Mouse (Mus musculus) CD8-positive naive resting alpha-beta T cell, adult 2 months (primary cell): ENCODE results near the gene Htt.
"Not testable (repeated sequence)": the region's sequence is repeated elsewhere in the genome, so short reads cannot be mapped to it uniquely, and the experiment has no call there.

ENCODE experiments used
- DNase-seq, 2 experiments: peaks; one replicate each; pipeline ENCODE4 v3.0.0; 2022; ENCODE audit warnings: low read depth in 2 of 2, low spot score in 2 of 2

The Htt gene

DNA sequence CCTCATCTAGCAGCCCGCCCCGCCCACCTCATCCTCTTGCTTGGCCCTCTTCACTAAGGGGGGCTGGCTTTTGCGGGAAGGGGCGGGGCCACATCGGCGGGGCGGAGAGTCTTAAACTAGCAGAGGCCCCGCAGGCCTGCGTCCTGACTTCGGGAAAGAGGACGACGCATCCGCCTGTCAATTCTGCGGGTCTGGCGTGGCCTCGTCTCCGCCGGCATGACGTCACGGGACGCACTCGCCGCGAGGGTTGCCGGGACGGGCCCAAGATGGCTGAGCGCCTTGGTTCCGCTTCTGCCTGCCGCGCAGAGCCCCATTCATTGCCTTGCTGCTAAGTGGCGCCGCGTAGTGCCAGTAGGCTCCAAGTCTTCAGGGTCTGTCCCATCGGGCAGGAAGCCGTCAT, at the start of gene Htt:
Gene Htt (plus strand): TSS at position 232 of the 400 bp plus-strand sequence.
- peak; percentile 94 to 95 for DNase-seq

DNA sequence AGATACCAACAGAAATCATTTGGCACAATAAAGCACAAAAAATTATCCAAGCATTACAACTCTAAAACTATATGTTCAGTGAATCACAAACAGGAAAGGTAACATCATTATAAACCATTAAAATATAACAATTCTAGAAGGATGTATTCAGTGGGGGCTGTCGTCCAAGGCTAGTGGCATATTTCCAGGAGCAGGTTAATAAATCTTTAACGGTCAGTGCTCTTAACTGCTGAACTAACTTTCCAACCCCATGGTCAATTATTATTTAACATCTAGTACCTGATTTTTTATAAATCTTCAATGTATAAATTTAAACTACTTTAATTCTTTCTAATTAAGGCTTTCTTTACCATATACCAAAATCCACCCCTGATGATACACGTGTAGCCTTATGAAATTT, 47.2 kb upstream of the Htt start:
- DNase-seq = not testable (repeated sequence)

DNA sequence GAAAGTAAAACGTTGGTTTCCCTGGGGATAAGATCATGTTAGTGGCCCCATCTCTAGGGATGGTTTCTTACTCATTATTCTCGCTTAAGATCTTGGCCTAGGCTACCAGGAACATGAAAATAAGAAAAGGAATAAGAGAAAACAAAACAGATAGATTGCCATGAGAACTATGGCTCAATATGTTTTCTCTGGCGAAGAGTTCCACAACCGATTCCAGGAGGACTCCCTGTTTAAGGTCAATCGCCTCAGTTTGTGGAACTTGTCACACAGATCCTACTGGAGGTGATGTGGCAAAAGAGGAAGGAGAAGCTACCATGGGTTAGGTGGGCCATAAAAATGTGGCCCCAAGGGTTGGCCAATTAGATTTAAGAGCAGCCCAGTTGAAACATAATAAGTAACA, 46.7 kb upstream of the Htt start:
- no peak for DNase-seq

DNA sequence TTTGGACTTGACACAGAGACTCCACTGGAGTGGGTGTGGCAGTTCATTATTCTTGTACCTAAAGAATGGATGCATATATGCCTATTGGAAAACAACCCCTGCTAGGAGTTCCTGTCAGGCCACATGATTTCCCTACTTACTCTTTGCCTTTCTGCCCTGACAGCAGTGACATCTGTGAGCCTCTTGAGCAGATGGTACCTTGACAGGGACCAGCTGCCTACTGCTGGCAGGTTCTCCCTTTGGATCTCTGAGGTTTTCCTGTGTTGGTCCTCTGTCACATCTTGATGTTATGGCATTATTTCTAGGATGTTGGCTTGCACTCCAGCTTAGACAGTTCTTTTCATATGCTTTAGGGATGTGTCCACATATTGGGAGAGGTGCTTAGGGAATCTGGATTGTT, 32.4 kb upstream of the Htt start:
- no peak for DNase-seq

DNA sequence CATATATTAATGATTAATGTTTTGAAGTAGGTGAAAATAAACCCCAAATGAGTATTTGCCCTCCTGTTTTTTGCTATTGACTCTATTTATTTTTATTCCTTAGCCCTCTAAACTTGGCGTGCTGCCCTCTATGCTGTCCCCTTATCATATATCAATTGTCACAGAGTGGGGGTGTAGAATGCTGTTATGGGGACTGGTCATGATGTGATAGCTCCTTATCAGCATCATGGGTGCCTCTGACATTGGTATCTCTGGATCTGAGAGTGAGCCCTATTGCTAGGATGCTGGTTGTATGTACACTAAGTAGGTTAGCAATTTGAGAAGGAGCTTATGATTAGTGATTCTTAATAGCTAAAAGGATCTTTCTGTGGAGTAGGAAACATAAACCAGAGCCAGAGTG, 31.3 kb upstream of the Htt start:
- no peak for DNase-seq

DNA sequence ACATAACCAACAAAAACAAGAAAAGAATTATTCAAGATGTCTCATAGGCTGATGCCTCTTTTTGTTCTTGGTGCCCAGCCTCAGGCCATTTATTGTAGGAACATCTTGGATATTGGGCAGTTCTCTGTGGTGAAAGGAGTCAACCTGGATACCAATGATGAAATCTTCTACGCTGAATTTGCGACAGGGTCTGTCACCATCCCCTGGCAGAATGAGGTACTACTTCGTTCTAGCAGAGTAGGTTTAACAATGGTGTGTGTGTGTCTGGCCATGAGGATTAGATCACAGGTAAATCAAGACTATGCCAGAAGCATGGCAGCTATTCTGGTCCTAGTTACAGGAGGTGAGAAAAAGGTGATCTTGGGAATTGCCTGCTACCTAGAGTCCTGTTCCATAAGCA, 10.1 kb upstream of the Htt start:
- DNase-seq = no peak

DNA sequence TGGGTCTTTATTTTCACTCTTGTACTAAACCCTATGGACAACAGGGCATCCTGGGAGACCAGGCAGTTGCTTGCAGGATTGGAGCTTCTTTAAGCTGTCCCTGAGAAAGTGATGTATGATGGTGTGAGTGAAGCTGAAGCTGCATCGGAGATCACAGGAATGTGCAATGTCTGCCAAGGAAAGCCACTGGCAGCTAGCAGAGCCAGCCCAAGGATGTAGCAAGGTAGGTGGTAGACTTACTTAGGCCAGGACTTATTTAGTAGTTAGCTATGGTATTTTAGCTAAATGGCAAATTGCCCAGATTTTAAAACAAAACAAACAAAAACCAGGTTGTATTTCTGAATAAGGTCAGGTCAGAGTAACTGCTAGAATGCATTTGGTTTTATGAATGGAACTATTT, 2.8 kb upstream of the Htt start:
- no peak for DNase-seq

DNA sequence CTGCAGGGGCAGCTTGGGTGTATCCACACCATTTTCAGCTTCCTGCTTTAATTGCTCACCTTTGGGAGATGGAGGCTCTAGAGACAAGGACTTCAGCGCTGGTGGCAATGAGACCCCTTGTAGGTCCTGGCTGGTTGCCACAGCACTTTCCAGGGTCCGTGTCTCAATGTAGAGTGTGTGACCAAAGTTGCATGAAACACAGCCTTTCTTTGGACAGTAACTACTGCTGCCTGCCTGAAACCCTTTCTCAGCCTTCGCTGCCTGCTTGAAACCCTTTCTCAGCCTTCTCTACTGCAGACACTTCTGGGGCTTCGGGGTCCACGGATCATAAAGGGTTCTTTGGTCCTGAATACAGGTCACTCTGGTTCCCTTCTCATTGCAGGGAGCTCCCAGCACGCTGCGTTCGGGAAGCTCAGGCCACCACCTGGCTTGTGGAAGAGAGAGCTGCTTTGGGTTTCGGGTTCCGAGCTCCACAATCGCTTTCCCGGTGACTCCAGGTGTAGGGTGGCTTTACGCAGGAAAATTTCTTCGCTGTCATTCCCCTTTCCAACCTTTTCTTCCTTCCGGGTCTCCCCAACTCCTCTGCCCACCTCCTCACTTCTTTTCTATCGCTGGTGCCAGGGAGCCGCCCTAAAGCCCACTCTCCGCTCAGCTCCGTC, 561 bp upstream of the Htt start:
- DNase-seq = peak; percentile 2 to 16

DNA sequence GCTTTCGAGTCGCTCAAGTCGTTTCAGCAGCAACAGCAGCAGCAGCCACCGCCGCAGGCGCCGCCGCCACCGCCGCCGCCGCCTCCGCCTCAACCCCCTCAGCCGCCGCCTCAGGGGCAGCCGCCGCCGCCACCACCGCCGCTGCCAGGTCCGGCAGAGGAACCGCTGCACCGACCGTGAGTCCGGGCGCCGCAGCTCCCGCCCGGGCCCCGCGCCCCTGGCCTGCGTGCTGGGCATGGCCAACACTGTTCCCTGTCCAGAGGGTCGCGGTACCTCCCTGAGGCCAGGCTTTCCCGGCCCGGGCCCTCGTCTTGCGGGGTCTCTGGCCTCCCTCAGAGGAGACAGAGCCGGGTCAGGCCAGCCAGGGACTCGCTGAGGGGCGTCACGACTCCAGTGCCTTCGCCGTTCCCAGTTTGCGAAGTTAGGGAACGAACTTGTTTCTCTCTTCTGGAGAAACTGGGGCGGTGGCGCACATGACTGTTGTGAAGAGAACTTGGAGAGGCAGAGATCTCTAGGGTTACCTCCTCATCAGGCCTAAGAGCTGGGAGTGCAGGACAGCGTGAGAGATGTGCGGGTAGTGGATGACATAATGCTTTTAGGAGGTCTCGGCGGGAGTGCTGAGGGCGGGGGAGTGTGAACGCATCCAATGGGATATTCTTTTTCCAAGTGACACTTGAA, 533 bp downstream of the Htt start:
- DNase-seq = peak; percentile 13 to 18

DNA sequence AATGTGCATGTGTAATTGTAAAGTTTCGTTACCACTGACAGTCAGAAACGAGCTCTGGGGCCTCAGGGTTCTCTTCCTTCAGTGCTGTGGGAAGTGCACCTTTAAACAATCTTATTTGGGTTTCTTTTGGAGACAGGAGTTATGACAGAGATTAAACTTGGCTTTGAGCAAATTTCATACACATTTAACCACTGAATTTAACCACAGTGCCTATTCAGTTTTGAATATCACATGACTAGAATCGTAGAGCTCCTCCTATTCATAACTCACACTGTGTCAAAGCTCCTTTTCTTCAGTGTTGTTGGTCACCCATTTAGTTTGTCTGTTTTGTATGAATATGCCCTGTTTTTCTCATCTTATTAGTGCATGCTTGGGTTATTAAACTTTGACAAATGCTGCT, 10.3 kb downstream of the Htt start:
- DNase-seq = peak in 1 of 2 experiments; percentile 19

DNA sequence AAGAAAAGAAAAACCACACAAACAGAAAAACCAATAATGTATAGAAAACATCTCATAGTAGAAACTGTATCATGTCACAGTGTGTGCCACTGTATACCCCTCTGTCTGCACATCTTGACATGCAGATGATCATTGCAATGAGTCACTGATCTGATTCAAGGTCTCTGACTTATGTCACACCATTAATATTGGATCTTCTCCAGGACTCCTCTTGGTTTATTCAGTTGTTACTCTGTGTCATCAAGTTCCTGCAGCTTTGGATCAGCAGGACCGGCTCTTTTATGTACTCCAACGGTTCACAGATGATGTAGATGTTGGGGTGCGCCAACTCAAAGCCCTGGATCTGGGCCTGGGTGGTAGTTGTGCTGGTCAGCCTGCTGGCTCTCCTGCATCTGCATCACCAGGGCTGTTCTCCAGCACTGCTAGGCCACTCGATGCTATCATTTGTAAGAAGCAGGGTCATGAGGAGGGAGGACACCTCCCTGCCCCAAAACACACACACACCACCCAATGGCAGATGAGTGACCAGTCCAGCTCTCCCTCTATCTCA, 11.2 kb downstream of the Htt start:
- DNase-seq = no peak

DNA sequence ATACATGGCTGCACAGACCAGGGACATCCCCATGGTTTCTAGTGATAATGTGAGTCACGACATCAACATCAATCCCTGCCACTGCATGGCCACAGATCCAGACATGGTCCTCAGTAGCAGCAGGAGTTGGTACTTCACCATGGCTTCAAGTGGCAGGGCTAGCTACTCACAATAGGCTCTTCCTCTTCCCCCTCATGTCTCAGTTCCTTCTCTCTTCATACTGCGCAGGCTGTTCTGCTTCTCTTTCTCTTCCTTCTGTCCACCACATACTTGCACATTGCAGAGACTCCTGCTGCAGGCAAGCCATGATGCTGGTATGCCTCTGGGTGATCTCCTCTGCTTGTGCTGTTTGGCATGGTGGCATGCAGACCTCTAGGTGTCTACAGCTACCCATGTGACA, 11.9 kb downstream of the Htt start:
- DNase-seq = no peak

DNA sequence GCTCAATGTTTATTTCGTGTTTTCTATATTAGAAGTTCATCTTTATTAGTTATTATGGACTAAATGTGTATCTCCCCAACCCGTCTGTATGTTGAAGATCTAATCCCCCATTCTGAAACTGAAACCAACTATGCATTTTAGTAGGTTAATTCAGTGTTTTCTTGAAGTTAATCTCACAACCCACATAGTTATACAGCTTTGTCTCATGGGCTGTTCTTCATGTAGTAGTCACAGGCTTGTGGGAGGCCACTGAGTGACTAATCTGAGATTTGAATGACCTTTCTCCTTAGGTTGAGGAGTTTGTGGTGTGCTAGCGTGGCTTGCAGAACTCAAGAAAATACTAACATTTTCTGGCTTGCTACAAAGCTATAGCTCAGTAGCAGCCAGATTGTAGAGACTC, 23.5 kb downstream of the Htt start:
- DNase-seq = no peak

DNA sequence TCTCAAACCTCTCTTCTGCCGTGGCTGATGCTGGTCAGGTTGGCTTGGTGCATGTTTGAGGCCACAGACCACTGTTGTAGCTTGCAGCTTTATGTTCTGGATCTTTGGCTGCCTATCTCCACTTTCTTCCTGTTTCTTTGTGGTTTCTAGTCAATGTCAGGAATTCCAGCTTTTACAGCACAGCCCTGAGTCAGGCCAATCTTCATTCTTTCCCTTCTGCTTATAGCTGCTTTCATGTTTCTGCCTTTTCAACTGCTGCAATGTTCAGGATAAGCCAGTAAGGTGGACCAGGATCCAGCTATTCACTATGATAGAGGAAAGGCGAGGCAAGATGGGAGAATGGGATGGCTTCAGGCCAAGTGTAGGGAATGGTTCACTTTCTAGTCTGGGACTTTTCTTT, 29.6 kb downstream of the Htt start:
- DNase-seq = no peak

DNA sequence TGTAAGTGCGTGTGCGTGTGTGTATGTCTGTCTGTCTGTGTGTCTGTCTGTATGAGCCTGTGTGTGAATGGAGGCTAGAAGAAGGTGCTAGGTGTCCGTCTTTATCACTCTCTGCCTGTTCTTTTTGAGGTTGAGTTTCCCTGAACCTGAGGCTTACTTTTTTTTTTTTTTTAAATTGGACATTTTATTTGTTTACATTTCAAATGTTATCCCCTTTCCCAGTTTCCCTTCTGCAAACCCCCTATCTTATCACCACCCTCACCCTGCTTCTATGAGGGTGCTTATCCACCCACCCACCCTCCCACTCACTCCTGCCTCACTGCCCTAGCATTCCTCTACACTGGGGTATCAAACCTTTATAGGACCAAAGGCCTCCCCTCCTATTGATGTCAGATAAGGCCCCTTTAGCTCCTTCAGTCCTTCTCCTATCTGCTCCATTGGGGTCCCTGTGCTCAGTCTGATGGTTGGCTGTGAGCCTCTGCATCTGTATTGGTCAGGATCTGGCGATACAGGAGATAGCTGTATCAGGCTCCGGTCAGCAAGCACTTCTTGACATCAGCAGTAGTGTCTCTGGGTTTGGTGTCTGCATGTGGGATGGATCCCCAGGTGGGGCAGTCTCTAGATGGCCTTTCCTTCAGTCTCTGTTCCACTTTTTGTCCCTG, 38.9 kb downstream of the Htt start:
- no peak for DNase-seq

DNA sequence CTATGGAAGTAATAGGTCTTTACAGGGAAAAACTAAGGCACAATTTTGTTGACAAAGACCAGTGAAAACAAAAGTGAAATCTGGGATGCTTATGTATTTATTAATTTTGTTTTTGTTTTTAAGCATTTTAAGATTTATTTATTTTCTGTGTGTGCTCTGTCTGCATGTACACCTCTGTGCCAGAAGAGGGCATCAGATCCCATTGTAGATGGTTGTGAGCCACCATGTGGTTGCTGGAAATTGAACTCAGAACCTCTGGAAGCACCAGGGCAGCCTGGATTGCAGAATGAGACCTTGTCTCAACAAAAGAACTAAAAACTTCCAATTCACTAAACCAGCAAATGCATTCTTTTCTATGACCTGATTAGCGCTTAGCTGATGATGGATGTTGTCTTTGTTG, 44.5 kb downstream of the Htt start:
- no peak for DNase-seq

DNA sequence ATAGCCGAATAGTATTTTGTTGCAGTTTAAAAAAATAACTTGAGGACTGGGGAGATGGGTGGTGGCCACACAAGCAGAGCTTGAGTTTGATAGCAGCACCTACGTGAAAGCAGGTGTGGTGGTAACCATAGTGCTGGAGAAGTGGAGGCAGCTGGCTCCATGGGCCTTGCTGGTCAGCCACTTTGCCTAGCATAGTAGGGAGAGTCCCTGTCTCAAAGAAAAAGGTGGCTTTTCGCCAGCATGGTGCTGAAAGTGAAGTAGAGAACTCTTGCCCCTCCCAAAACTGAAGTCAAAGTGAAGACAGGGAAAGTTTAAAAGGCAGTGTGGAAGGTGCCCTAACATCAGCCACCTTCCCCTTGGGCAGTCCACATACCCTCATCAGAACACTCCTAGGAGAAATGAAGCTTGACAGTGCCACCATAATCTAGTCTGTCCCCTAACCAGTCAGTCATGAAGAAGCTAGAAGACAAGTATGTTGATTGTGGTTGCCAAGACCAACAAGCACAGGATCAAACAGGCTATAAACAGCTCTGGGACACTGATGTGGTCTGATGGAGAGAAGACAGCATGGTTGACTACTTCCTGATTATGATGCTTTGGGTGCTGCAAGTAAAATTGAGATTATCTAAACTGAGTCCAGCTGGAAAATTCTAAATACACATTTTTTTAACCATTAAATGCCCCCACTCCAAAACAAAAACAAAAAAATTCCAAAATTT, 61.0 kb downstream of the Htt start:
- DNase-seq = peak; percentile 3 to 39

DNA sequence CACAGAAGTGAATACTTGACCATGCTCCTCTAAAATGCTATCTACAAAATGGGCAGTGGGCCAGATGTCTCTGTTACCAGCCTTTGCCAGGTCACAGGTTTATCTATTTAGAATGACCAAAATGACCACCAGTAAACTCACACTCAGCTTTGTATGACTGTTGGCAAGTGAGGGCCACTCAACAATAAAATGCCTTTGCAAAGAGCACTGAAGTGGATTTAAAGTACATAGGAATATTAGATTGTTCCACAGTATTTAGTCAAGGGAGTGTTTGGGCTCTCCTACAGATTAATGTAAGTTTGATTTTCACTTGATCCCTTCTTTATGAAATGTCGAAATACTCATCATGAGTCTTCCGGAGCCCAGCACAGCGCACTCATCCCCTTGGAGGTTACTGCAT, 92.5 kb downstream of the Htt start:
- no peak for DNase-seq

DNA sequence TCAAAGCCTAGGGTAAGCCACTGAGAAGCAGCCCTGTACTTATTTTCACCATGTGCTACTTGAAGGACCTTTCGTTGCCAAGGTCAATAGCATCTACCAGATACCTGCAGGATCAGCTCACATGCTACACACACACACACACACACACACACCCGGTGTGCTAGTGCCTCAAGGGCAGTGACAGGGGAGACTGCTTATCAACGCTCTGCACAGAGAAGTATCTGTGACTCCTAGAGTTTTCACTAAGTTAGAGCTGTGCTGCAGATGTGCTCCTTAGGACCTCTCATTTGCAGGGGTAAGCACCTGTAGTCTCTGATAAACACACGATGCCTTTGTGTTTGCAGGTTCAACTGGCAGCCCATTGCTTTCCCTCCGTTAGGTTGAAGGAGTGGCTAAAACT, 103.8 kb downstream of the Htt start:
- no peak for DNase-seq

DNA sequence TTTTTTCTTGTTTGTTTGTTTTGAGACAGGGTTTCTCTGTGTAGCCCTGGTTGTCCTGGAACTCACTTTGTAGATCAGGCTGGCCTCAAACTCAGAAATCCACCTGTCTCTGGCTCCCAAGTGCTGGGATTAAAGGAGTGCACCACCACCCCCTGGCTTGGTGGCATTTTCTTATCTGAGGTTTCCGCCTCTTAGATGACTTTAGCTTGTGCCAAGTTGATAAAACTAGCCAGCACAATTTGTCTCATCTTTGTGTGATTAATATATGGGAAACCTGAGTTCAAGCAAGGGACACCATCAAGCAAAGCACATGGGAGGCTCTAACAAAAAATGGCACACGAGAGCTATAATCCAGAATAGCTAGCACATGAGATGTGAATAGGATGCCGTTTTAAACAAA, 118.8 kb downstream of the Htt start:
- not testable (repeated sequence) for DNase-seq

DNA sequence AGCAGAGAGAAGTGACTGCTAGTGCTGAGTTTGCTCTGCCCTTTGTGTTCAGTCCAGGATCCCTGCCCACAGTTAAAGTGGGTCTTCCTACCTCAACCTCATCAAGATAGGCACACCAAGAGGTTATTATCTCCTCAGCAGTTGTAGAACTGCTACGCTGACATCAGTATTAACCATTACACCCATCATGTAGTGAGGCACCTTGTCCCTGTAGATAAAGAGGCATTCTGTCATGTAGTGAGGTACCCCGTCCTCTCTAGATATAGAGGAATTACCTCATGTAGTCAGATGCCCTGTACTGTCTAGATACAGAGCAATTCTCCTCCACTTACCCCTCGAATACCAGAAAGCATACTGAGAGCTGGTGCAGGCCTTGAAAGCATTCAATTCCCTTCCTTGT, 119.5 kb downstream of the Htt start:
- no peak for DNase-seq

DNA sequence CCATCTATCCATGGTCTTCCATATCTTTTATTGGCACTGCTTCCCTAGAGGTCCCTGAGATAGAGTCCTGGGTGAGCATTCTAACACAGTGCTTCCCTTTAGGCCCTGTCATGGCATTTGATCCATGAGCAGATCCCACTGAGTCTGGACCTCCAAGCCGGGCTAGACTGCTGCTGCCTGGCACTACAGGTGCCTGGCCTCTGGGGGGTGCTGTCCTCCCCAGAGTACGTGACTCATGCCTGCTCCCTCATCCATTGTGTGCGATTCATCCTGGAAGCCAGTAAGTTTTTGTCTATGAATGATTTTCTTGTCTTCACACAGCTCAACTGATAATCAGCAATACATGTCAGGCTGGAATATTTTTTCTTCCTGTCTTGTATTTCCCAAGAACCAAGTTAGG, 123.7 kb downstream of the Htt start:
- no peak for DNase-seq
